Mouse (Mus musculus): ENCODE data around the gene Ano3. TPM values are rescaled to one million over a fixed set of nuclear protein-coding genes. Genes with fewer than 3 reads are reported as not detected.

Ano3 gene
- 0.09 and 0.15 TPM in 2 replicates for polyA plus RNA-seq (2015; fragmentation: Nextera tagmentation; extraction: Ambion mirVana)

DNA sequence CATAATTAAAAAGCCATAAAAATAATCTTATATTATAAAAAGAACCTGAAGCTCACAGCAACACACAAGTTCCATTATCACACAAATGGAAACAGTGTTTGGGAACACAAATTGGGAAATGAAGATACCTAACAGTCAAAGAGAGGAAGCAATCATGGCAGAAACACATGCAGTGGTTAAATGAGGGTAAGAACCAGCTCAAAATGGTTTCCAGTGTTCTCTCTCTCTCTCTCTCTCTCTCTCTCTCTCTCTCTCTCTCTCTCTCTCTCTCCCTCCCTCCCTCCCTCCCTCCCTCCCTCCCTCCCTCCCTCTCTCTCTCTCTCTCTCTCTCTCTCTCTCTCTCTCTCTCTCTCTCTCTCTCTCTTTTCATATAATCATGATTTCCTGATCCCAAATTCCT is at the start of gene Ano3:
Ano3 (minus strand) TSS at position 101 of the 400 bp plus-strand sequence.

GRCm38 (mm10) chr2:110721290-110721753 is 229.4 kb downstream of the Ano3 start, which contains the start of gene Muc15:
TSS of gene Muc15 (plus strand) at chr2:110721340.

Other genes with a start within 250 kb of the Ano3 start
- gene Muc15, start 229.6 kb downstream of the Ano3 start, polyA plus RNA-seq (2015; fragmentation: Nextera tagmentation; extraction: Ambion mirVana), result 0.05 and 0.30 TPM in 2 replicates
- not detected in 2 replicates for gene Gm13941, start 155.1 kb upstream of the Ano3 start, polyA plus RNA-seq (2015; fragmentation: Nextera tagmentation; extraction: Ambion mirVana)
- not detected in 2 replicates for gene Gm15130, start 202.0 kb upstream of the Ano3 start, polyA plus RNA-seq (2015; fragmentation: Nextera tagmentation; extraction: Ambion mirVana)